Mouse (Mus musculus): ENCODE data around the gene Acp7.

Acp7 gene

DNA sequence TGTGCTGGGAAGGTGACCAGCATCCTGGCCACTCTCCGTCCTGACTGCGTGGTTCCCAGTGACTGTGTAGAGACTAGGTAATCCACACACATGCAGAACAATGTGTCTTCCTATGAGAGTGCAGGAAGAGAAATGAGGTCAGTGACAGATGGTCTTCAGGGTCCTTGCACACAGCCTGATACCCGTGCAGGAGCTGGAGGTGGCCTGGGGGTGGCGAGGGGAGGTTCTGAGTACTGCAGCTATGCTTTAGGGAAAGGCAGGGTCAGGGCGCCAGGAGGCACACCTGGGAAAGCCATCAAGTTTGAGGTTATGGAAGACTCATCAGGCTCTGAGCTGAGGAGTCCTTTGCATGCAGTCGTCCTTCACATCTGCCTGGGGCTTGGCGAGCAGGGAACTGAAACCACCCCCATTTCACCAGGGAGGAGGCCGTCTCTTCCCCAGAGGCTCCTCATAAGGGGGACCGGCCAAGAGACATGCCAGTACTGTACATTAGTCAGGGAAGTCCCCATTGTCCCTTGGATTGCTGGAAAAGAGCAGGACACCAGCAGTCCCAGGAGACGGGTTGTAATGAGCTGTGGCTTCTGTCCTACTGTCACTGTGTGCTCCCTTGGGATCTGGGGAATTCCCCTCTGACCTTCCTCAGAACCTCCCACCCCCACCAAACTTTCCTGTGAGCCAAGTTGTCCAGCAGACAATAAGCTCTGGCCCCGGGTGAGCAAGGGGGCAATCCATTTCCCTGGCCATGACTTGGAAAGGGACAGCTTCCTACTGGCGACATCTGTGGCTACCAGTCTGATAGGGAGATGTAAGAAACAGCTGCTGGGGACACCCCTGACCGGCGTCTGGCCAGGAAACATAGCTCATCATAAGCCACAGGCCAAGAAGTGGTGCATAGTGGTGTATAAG, 37.7 kb downstream of the Acp7 start:
- POLR2A ChIA-PET, result interaction anchor here in 3 of 4 experiments (0.6 to 12.6 kb wide), 21 partner anchors 9 to 257 kb away, joined by 3 to 318 read pairs (median 4); partner anchors contain the start of genes Rps16 (in 2 of the 3), Fbxo17 (in 1 of the 3), Gmfg (in 1 of the 3) and Med29 (in 1 of the 3)

GRCm38 (mm10) chr7:28591862-28592261, 39.3 kb downstream of the Acp7 start:
- ChIA-PET CTCF (interaction anchor here in 2 of 4 experiments (1.1 to 1.3 kb wide), 2 partner anchors 24 to 145 kb away, joined by 3 to 4 read pairs; no protein-coding TSS in a partner anchor), POLR2A (interaction anchor here in 3 of 4 experiments (0.7 to 12.6 kb wide), 5 partner anchors 7 to 150 kb away, joined by 4 to 318 read pairs (median 16); partner anchors contain the start of genes Mrps12 (in 1 of the 3) and Sars2 (in 1 of the 3))

More for the DNA sequence above, 37.7 kb downstream of the Acp7 start:
- CTCF ChIA-PET, result interaction anchor here in 2 of 4 experiments (0.5 to 3.0 kb wide), 12 partner anchors 14 to 325 kb away, joined by 3 to 12 read pairs (median 4); partner anchors contain the start of genes Mrps12 (in 1 of the 2) and Sars2 (in 1 of the 2)

- POLR2A ChIA-PET, result interaction anchor here in 3 of 4 experiments (0.6 to 5.8 kb wide), 5 partner anchors 9 to 10 kb away, joined by 4 to 35 read pairs (median 4); partner anchors contain the start of genes Pak4 (in 1 of the 3) and Samd4b (in 1 of the 3)
- CTCF ChIA-PET, result no interaction called here
Measured at GRCm38 (mm10) chr7:28587644-28588043, 43.5 kb downstream of the Acp7 start.

GRCm38 (mm10) chr7:28586663-28587411, 44.3 kb downstream of the Acp7 start:
- ChIA-PET CTCF (interaction anchor here in 1 of 4 experiments (0.6 kb wide), 1 partner anchor 150 kb away, joined by 3 read pairs; the partner anchor contains the start of gene Gmfg), POLR2A (interaction anchor here in 2 of 4 experiments (0.6 to 5.8 kb wide), 4 partner anchors 8 to 132 kb away, joined by 3 to 35 read pairs (median 4); partner anchors contain the start of genes Pak4 (in 1 of the 2) and Samd4b (in 1 of the 2))

GRCm38 (mm10) chr7:28585001-28585400, 46.1 kb downstream of the Acp7 start:
- ChIA-PET POLR2A (interaction anchor here in 3 of 4 experiments (0.5 to 5.8 kb wide), 14 partner anchors 8 to 234 kb away, joined by 3 to 35 read pairs (median 6); partner anchors contain the start of genes Pak4 (in 2 of the 3), Samd4b (in 2 of the 3), Nccrp1 (in 1 of the 3) and Rps16 (in 1 of the 3)), CTCF (interaction anchor here in 3 of 4 experiments (0.6 to 1.1 kb wide), 5 partner anchors 12 to 1059 kb away, joined by 3 to 8 read pairs (median 4); no protein-coding TSS in a partner anchor)

GRCm38 (mm10) chr7:28584468-28584867, 46.7 kb downstream of the Acp7 start:
- ChIA-PET CTCF (interaction anchor here (0.6 to 1.5 kb wide), 6 partner anchors 14 to 1058 kb away, joined by 3 to 8 read pairs (median 4); partner anchors contain the start of genes Pak4 (in 1 of the 4) and Samd4b (in 1 of the 4)), POLR2A (interaction anchor here in 3 of 4 experiments (1.1 to 5.8 kb wide), 13 partner anchors 8 to 234 kb away, joined by 3 to 35 read pairs (median 6); partner anchors contain the start of genes Nccrp1 (in 1 of the 3), Pak4 (in 1 of the 3), Rps16 (in 1 of the 3) and Samd4b (in 1 of the 3))

DNA sequence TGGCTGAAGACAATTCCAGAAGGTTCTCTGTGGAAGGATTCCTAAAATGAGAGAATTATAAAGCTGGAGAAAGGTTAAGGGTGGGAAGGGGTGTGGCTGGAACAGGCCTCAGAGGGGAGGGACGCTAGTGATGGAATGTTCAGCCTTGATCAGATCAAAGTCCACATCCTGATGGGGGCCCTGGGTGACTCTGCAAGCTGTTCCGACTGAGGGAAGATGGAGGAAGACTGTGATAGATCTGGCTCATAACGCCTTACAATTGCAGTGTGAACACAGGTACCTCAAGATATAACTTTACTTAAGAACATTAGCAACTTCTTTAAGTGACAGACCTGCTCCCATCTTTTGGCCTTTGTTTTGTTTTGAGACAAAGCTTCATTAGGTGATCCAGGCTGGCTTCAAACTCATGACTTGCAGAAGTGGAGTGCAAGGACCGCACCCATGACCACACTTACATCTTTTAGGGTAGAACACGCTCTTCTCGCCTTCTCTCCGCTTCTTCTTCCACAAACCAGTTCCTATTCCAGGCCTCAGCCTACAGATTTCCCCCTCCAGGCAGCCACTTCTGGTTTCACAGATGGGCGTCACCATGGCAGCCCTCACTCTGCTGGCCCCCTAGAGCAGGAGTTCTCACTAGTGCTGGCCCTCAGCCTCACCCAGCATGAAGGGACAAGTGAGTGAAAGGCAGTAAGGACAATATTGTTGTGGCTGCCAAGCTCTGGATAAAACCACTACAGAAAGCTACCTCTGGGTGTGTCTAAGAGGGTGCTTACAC, 47.4 kb downstream of the Acp7 start:
- CTCF ChIA-PET, result interaction anchor here (0.6 to 1.5 kb wide), 6 partner anchors 13 to 630 kb away, joined by 3 to 7 read pairs (median 4); partner anchors contain the start of genes Pak4 (in 1 of the 4) and Samd4b (in 1 of the 4)
- POLR2A ChIA-PET, result interaction anchor here (0.5 to 5.8 kb wide), 20 partner anchors 7 to 593 kb away, joined by 3 to 35 read pairs (median 4); partner anchors contain the start of genes Nccrp1 (in 1 of the 4), Pak4 (in 1 of the 4), Rps16 (in 1 of the 4) and Samd4b (in 1 of the 4)

- ChIA-PET POLR2A (interaction anchor here in 2 of 4 experiments (1.1 to 15.0 kb wide), 7 partner anchors 11 to 24 kb away, joined by 4 to 318 read pairs (median 16); partner anchors contain the start of genes Pak4 (in 2 of the 2) and Samd4b (in 2 of the 2)), CTCF (no interaction called here)
Measured at GRCm38 (mm10) chr7:28582841-28583240, 48.3 kb downstream of the Acp7 start.

- CTCF ChIA-PET, result interaction anchor here in 1 of 4 experiments (1.4 kb wide), 1 partner anchor 16 kb away, joined by 4 read pairs; no protein-coding TSS in a partner anchor
Measured at GRCm38 (mm10) chr7:28581721-28582120, 49.4 kb downstream of the Acp7 start.

GRCm38 (mm10) chr7:28579826-28580225, 51.3 kb downstream of the Acp7 start:
- ChIA-PET POLR2A (interaction anchor here (0.6 to 15.0 kb wide), 21 partner anchors 9 to 204 kb away, joined by 3 to 318 read pairs (median 9); partner anchors contain the start of genes Fbxo27 (in 2 of the 4), Pak4 (in 2 of the 4), Samd4b (in 2 of the 4) and Mrps12 (in 1 of the 4)), CTCF (interaction anchor here (0.5 to 3.9 kb wide), 8 partner anchors 11 to 412 kb away, joined by 3 to 30 read pairs (median 4); partner anchors contain the start of gene Gmfg (in 1 of the 4))

More at GRCm38 (mm10) chr7:28581721-28582120, 49.4 kb downstream of the Acp7 start:
- POLR2A ChIA-PET, result interaction anchor here in 2 of 4 experiments (0.8 to 15.0 kb wide), 5 partner anchors 9 to 94 kb away, joined by 4 to 318 read pairs (median 51); partner anchors contain the start of genes Pak4 (in 2 of the 2) and Samd4b (in 2 of the 2)

- ChIA-PET POLR2A (interaction anchor here (0.6 to 15.0 kb wide), 66 partner anchors 8 to 1293 kb away, joined by 3 to 318 read pairs (median 5); partner anchors contain the start of genes Rps16 (in 3 of the 4), Med29 (in 2 of the 4), Paf1 (in 2 of the 4) and Pak4 (in 2 of the 4)), CTCF (interaction anchor here (0.6 to 3.9 kb wide), 10 partner anchors 10 to 1381 kb away, joined by 3 to 30 read pairs (median 5); partner anchors contain the start of gene Gmfg (in 1 of the 4))
Measured at GRCm38 (mm10) chr7:28578543-28579053, 52.5 kb downstream of the Acp7 start.

- POLR2A ChIA-PET, result interaction anchor here in 3 of 4 experiments (0.5 to 15.0 kb wide), 68 partner anchors 7 to 1292 kb away, joined by 3 to 318 read pairs (median 5); partner anchors contain the start of genes Med29 (in 2 of the 3), Paf1 (in 2 of the 3), Pak4 (in 2 of the 3) and Rps16 (in 2 of the 3)
- CTCF ChIA-PET, result interaction anchor here in 3 of 4 experiments (1.0 to 3.9 kb wide), 11 partner anchors 9 to 140 kb away, joined by 3 to 30 read pairs (median 5); partner anchors contain the start of genes Gmfg (in 1 of the 3), Pak4 (in 1 of the 3) and Samd4b (in 1 of the 3)
Measured at GRCm38 (mm10) chr7:28577826-28578542, 53.1 kb downstream of the Acp7 start.

GRCm38 (mm10) chr7:28576271-28576914, 54.7 kb downstream of the Acp7 start:
- POLR2A ChIA-PET, result interaction anchor here in 3 of 4 experiments (0.7 to 15.0 kb wide), 22 partner anchors 8 to 234 kb away, joined by 3 to 318 read pairs (median 6); partner anchors contain the start of genes Pak4 (in 3 of the 3), Samd4b (in 3 of the 3), Rps16 (in 2 of the 3) and Fbxo27 (in 1 of the 3)
- CTCF ChIA-PET, result interaction anchor here (0.8 to 3.9 kb wide), 11 partner anchors 8 to 231 kb away, joined by 3 to 30 read pairs (median 4); partner anchors contain the start of genes Pak4 (in 2 of the 4) and Samd4b (in 2 of the 4)

- ChIA-PET POLR2A (interaction anchor here in 3 of 4 experiments (0.6 to 15.0 kb wide), 8 partner anchors 9 to 225 kb away, joined by 3 to 318 read pairs (median 7); partner anchors contain the start of genes Pak4 (in 3 of the 3), Samd4b (in 3 of the 3), Gmfg (in 1 of the 3) and Rps16 (in 1 of the 3)), CTCF (interaction anchor here in 3 of 4 experiments (0.8 to 1.6 kb wide), 3 partner anchors 21 to 43 kb away, joined by 3 to 5 read pairs (median 4); partner anchors contain the start of genes Pak4 (in 1 of the 3) and Samd4b (in 1 of the 3))
Measured at GRCm38 (mm10) chr7:28575597-28575996, 55.5 kb downstream of the Acp7 start.
